ENCODE assay signal across 20 mouse cellular contexts in genomic region chr2:59186122-59186521, GRCm38 (mm10). TPM values are rescaled to one million over a fixed set of nuclear protein-coding genes. Genes with fewer than 3 reads are reported as not detected.
DNase-seq lines count a peak whose midpoint lies in the region; ATAC-seq and TF ChIP-seq lines count a peak whose summit lies in the region.
"Had no signal": no experiment of that assay in that cellular context is flagged by ENCODE, and none has a peak within 500 bp of the region (broad histone marks: within the 10 kb centered on the region; RNA-seq: fewer than 3 reads in every experiment).

No protein-coding gene starts in this region.

- TF ChIP-seq EP300 in heart, postnatal 0 days (IDR thresholded peaks at IDR 0.05; ENCODE audit: low read depth) = no peak
- TF ChIP-seq EP300 in heart, adult 2 months (IDR thresholded peaks at IDR 0.05; ENCODE audit: insufficient read depth, low read depth, low read length) = no peak

- no peaks in the 10 kb centered on the region for H3K9me3 ChIP-seq in heart, postnatal 0 days (replicated peaks; ENCODE audit: control insufficient read depth, low read length)
- H3K9me3 ChIP-seq: hindbrain, embryonic 15.5 days; limb, embryonic 13.5 days; megakaryocyte, embryonic 14.5 days; midbrain, embryonic 13.5 days; neural tube, embryonic 13.5 days had no signal

- no peak overlapping the region for H3K4me2 ChIP-seq in heart, postnatal 0 days (ENCODE audit: low read depth, low read length)
- H3K4me2 ChIP-seq: hindbrain, embryonic 15.5 days; limb, embryonic 13.5 days; lung, embryonic 14.5 days; midbrain, embryonic 13.5 days; neural tube, embryonic 13.5 days had no signal

- TF ChIP-seq POLR2A in heart, adult 2 months (IDR thresholded peaks at IDR 0.05; ENCODE audit: insufficient read depth, low read depth, low read length) = no peak

- peaks cover 22% of the 10 kb centered on the region for H3K4me1 ChIP-seq in heart, postnatal 0 days (ENCODE audit: control insufficient read depth, insufficient read depth)
- peaks cover 15% of the 10 kb centered on the region for H3K4me1 ChIP-seq in heart, adult 2 months (ENCODE audit: control insufficient read depth, insufficient read depth, low read length)

- peak overlapping the region; percentile 34; the same call in 1 of the 2 replicates for H3K27ac ChIP-seq in heart, postnatal 0 days (ENCODE audit: low read depth)
- no peak overlapping the region for H3K27ac ChIP-seq in heart, adult 2 months
- H3K27ac ChIP-seq: hindbrain, embryonic 15.5 days; limb, embryonic 13.5 days; liver, embryonic 14.5 days; midbrain, embryonic 13.5 days; neural tube, embryonic 13.5 days had no signal

- no peak for DNase-seq in heart, postnatal 0 days (ENCODE audit: low spot score)
- DNase-seq in heart, adult 2 months = no peak
- DNase-seq in ZHBTc4 (ENCODE audit: low read depth, low spot score) = peak; percentile 27
- DNase-seq in adrenal gland, postnatal 14 days = peak; percentile 31
- DNase-seq in kidney, postnatal 14 days = peak; percentile 68
- no peak for DNase-seq in gastrocnemius, postnatal 36 days
- DNase-seq: cerebellum, adult 9-11 months; forebrain, postnatal 0 days; gastrocnemius, postnatal 14 days; heart, postnatal 4 days; layer of hippocampus, adult 9-11 months; lung, embryonic 14.5 days had no signal

- 78% methylated on average over 8 of the region's 8 CpGs for WGBS in heart, postnatal 0 days
- WGBS in heart, adult 2 months = 80% methylated on average over 8 of the region's 8 CpGs

- ATAC-seq in heart, postnatal 0 days (ENCODE audit: insufficient read depth, low read depth) = no peak
- ATAC-seq in megakaryocyte, adult 5-6 weeks (ENCODE audit: poor library complexity, severe bottlenecking) = no peak
- ATAC-seq: forebrain, postnatal 0 days; midbrain, embryonic 13.5 days had no signal

- no peak overlapping the region for H3K9ac ChIP-seq in heart, postnatal 0 days (replicated peaks; ENCODE audit: low read depth, low read length)
- H3K9ac ChIP-seq in heart, adult 2 months (ENCODE audit: low read depth, low read length) = no peak overlapping the region
- H3K9ac ChIP-seq: forebrain, postnatal 0 days; hindbrain, embryonic 15.5 days; limb, embryonic 13.5 days; liver, embryonic 14.5 days; lung, embryonic 14.5 days; midbrain, embryonic 13.5 days; neural tube, embryonic 13.5 days had no signal

- no peaks in the 10 kb centered on the region for H3K27me3 ChIP-seq in heart, postnatal 0 days (ENCODE audit: control insufficient read depth, insufficient read depth, low read length)
- no peaks in the 10 kb centered on the region for H3K27me3 ChIP-seq in heart, adult 2 months (ENCODE audit: control insufficient read depth, insufficient read depth, low read length)
- H3K27me3 ChIP-seq: hindbrain, embryonic 15.5 days; limb, embryonic 13.5 days; megakaryocyte, embryonic 14.5 days; midbrain, embryonic 13.5 days; neural tube, embryonic 13.5 days had no signal

- H3K79me2 ChIP-seq in heart, adult 2 months (replicated peaks; ENCODE audit: control insufficient read depth, insufficient read depth, low read length) = peaks cover 7% of the 10 kb centered on the region

- intact Hi-C loops in heart, adult 2 months (cut with DNase I) = no loop called here
- intact Hi-C loops in gastrocnemius, postnatal 36 days (cut with DNase I) = no loop called here

- no peak for TF ChIP-seq CTCF in heart, postnatal 0 days (IDR thresholded peaks at IDR 0.05; ENCODE audit: low read depth)
- TF ChIP-seq CTCF in heart, adult 2 months (IDR thresholded peaks at IDR 0.05) = no peak

- peaks cover 12% of the 10 kb centered on the region for H3K36me3 ChIP-seq in heart, postnatal 0 days (replicated peaks; ENCODE audit: control insufficient read depth, insufficient read depth, low read length)
- H3K36me3 ChIP-seq in heart, adult 2 months (ENCODE audit: control insufficient read depth, insufficient read depth, low read length) = peaks cover 5% of the 10 kb centered on the region; the same call in 1 of the 2 replicates
- H3K36me3 ChIP-seq: hindbrain, embryonic 15.5 days had no signal

- H3K4me3 ChIP-seq in heart, postnatal 0 days (ENCODE audit: low read depth, low read length) = no peak overlapping the region
- no peak overlapping the region for H3K4me3 ChIP-seq in heart, adult 2 months
- H3K4me3 ChIP-seq: hindbrain, embryonic 15.5 days; limb, embryonic 13.5 days; megakaryocyte, embryonic 14.5 days; midbrain, embryonic 13.5 days; neural tube, embryonic 13.5 days had no signal

RNA-seq across cellular contexts. Expression of gene Pkp4, which starts 25.5 kb away (rescaled TPM):
- 152 and 232 TPM in 2 replicates for total RNA-seq in heart, postnatal 0 days (2014; rRNA removed; ENCODE audit: low replicate concordance)
- polyA plus RNA-seq in heart, postnatal 0 days (2015; fragmentation: Nextera tagmentation; extraction: Ambion mirVana) = 30.9 and 36.1 TPM in 2 replicates
- total RNA-seq in heart, adult 2 months (2021) = 100 to 1,000 TPM; 152 to 174 TPM
- 61.5 and 92.5 TPM in 2 replicates for polyA plus RNA-seq in heart, adult 2 months (2012; rRNA removed)
- total RNA-seq in adrenal gland, postnatal 14 days (2021) = 74.7 and 96.2 TPM in 2 replicates
- 10.6 and 17.0 TPM in 2 replicates for total RNA-seq in megakaryocyte, adult 5-6 weeks (2015)
- 9.6 and 12.7 TPM in 2 replicates for total RNA-seq in megakaryocyte, adult 5-6 weeks (2017)
- total RNA-seq in gastrocnemius, postnatal 36 days (2021) = 10 to 100 TPM; 19.6 to 32.3 TPM
- total RNA-seq: MEL had no signal

RNA-seq across cellular contexts. Expression of gene Ccdc148, which starts 25.6 kb away (rescaled TPM):
- total RNA-seq in heart, postnatal 0 days (2014; rRNA removed; ENCODE audit: low replicate concordance) = 0.46 and 1.3 TPM in 2 replicates
- polyA plus RNA-seq in heart, postnatal 0 days (2015; fragmentation: Nextera tagmentation; extraction: Ambion mirVana) = 0.56 and 0.69 TPM in 2 replicates
- under 1 TPM; 0.60 to 0.93 TPM for total RNA-seq in heart, adult 2 months (2021)
- polyA plus RNA-seq in heart, adult 2 months (2012; rRNA removed) = 0.10 and 0.18 TPM in 2 replicates
- total RNA-seq in adrenal gland, postnatal 14 days (2021) = 1.1 and 1.5 TPM in 2 replicates
- 0.02 and 0.21 TPM in 2 replicates for total RNA-seq in megakaryocyte, adult 5-6 weeks (2015)
- total RNA-seq in megakaryocyte, adult 5-6 weeks (2017) = 0.08 and 0.11 TPM in 2 replicates
- total RNA-seq in gastrocnemius, postnatal 36 days (2021) = under 1 TPM in 1 of 2 experiments, not detected in 1; 0.10 TPM
- total RNA-seq: MEL had no signal

Comparison
In these comparisons a context has a peak if more than half of its experiments do, and no peak if none do; other contexts are left out.
1. DNase-seq: peak in ZHBTc4 (single experiment), adrenal gland, postnatal 14 days (single experiment) and kidney, postnatal 14 days (single experiment); none in heart, postnatal 0 days (single experiment), heart, adult 2 months (0 of 2) and gastrocnemius, postnatal 36 days (0 of 2).